Mouse (Mus musculus) left cerebral cortex, adult 11 months (tissue): Measurements from ENCODE around the gene 1810065E05Rik.

Experiments
- DNase-seq: peaks from one replicate; pipeline ENCODE4 v3.0.0; 2022; ENCODE audit warnings: low spot score

Gene 1810065E05Rik

DNA sequence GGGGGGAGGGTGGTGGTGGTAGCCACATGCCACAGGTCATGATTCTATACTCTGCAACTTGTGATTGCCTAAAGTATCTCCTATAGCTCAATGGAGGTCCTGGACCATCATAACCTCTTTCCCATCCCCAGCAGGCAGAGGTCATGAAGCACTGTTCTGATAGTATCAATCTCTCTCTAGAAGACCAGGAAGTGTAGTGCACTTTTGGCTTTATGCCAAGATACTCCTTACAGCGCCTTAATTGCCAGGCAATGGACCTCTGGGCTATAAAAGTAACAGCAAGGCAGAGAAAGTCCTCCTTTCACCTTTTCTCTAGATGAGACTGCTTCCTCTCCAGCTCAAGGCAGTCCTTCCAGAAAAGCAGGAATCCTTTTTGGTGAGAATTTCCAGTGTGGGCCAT, at the start of gene 1810065E05Rik:
Gene 1810065E05Rik, plus strand, starts transcription at position 297 of the 400 bp plus-strand sequence.
- DNase-seq, result no peak

DNA sequence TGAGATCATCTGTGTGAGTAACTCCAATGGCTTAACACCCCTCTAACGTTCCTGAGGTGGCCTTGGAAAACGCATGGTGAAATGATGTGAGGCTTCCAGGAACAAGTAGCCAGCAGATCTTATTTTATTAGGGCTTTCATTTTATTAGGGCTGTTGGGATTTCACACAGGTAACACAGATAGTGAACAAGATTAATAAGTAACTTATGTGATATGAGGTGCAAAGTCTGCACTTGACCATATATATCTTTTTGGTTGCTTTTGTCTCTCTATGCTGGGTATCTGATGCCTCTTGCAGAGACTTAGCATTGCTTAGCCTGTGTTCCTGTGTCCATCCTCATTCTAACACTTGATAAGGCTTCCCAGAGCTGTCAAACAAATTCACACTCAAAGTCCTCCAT, 43.6 kb upstream of the 1810065E05Rik start:
- DNase-seq, result no peak

DNA sequence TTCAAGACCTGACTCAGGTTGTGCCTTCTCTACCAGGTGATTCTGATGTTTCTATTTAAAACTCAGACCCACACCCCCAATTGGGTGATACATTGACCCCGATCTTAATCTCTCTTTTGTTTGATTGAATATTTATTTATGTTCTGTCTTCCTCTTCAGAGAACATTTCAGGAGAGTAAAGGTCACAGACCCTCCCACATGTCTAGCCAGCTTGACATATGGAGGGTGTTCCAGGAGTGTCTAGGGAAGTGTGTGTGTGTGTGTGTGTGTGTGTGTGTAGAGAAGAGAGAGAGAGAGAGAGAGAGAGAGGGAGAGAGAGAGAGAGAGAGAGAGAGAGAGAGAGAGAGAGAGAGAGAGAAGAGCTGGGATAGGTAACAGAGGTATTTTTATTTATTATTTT, 43.2 kb upstream of the 1810065E05Rik start:
- DNase-seq, result no peak

DNA sequence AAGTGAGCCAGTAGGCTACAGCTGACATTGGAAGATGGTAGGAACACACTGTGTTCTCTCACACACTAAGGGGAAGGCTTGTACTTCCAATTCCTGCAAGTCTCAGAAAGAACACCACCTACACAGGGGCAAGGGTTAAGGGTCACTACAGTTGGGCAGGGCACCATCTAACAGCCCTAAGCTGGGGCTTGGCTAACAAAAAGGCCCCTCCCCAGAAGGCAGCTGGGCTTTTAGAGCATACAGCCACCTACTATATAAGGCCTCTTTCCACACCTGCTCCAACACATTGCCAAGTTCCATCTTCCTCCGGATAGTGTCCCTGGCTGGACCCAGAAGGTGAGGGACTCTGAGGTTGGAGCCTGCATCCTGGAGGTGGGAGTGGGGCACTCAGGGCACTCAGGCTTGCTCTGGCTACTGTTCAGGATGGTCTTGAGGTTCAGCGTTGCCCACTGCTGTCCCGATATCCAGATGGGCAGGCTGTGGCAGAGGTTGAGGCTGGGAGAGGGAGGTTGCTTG, 42.1 kb upstream of the 1810065E05Rik start, which contains the start of gene Lypd8:
Gene Lypd8, plus strand, starts transcription at position 281 of the 516 bp plus-strand sequence.
- no peak for DNase-seq

DNA sequence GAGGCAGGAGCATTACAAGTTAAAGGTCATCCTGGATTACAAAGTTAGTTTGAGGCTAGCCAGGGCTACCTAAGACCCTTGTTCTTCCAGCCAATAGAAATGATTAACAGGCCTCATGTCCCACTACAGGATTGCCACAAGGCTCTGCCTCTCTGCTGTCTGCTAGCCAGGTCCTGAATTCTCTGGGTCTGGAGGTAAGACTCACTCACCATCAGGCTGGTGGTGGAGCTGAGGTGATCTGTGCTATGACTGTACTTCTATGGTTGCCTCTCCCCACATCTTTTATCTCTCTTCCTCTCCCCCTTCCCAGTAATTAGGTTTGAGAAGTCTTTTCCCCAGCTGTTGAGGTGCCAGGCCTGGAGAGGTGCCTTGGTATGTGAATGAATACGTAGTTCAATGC, 41.4 kb upstream of the 1810065E05Rik start:
- DNase-seq, result no peak

DNA sequence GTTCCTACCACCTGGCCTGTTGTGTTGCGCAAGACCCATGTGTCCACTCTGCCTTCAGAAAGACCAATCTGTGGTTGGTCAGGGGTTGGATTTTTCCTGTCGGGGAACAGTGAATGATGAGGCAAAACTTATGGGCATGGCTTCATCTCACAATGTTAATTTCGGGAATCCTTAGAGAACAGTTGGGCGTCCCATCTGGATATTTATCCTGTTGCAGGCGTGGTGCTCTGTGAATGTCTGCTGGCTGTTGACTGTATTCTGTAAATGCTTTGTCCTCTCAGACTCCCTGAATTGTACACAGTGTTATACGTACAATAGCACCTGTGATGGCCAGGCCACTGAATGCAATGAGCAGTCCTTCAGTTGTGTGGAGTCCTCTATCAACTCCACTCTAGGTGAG, 38.4 kb upstream of the 1810065E05Rik start:
- no peak for DNase-seq

DNA sequence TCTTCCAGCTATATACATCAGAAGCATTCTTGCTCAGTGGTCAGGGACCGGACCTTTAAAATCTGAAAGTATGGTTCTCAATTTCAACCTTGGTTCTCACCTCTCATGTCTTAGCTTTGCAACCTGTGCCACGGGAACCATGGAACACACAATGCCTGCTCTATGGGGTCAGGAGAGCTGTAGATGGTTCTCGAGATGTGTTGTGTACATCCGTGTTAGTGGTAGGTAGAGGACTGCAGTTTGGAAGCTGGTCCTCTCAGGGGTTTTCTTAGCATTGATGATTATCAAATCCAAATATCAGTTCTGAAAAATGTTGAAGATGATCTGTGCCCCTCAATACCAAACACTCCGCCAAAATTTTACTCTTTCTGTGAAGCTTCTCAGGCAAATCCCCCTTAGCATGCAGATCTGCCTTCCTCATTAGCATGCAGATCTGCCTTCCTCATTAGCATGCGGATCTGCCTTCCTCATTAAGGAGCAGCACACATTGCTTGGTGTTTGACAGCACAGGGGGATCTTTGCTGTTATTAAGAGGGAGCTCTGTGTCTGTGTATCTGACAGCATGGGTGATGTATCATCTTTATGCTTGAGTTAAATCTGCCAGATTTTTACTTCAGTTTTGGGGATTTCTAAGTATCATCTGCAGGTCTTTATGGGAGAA, 20.8 kb upstream of the 1810065E05Rik start:
- no peak for DNase-seq

DNA sequence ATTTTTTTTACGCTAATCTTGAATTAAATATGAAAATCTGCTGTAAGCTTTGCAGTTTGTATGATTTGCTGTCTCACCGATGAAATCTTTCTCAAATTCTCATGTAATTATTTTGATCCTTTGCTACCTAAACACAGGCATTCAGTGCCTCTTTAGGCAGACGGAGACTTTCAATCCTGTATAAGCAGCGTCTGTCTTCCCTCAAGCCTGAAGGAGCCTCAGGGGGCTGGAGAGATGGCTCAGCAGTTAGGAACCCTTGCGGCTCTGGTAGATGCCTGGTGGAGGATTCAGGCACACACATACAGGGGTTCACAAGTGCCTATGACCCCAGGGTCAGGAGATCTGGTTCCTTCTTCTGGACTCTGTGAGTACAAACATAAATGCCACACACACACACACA, 20.3 kb upstream of the 1810065E05Rik start:
- DNase-seq, result no peak

DNA sequence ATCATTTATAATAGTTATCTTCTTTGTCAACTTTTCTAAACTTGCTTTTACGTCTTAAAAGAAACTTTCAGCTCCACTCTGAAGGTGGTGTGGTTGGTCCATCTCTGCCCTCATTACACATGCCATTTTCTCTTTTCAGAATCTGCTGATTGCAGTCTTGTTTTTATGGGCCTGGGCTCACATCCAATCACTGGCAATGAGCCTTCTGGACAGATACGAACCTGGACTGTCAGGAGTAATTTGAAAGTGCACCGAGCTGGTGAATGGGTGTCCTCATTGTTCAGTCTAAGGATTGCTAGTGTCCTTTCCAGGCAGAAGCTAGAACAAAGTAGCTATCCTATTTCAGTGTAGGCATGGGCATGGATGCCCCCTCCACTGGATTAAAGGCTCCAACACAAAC, 12.8 kb upstream of the 1810065E05Rik start:
- DNase-seq, result no peak

DNA sequence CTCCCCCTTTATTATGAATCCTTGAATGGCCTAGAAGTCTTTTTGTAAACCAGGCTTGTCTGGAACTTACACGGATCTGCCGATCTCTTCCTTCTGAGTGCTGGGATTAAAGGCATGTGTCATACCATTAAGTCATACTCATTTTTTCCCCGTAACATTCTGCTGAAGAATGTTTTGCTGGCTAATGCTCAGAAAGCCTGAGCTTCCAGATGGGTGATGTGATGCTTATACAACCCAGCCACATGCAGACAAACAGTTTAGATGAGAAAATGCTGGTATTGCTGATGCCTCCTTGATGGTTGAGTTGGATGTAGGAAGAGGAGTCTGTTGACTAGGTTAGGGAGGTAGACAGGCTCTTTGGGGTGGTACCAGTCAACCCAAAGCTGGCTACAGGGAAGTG, 2.6 kb upstream of the 1810065E05Rik start:
- DNase-seq, result no peak

DNA sequence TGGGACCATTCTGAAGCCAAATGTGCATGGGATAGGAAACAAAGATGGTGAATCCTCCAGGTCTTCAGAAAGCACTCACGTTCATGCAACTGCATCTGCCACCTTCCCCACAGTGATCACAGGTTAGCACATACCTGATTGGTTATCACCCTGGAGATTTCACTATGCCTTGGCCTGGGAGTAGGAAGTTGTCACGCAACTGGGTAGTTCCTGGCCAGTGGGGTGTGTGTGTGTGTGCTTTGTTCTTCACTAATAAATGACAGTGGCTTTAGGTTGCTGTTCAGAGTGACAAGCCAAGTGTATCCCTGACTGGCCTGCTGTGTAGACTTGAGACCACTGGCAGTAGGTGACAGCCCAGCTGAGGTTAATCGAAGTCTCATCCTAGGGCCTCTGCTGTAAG, 11.3 kb downstream of the 1810065E05Rik start, which contains the start of gene Gm12253:
Gene Gm12253, plus strand, starts transcription at position 301 of the 400 bp plus-strand sequence.
- DNase-seq, result no peak

DNA sequence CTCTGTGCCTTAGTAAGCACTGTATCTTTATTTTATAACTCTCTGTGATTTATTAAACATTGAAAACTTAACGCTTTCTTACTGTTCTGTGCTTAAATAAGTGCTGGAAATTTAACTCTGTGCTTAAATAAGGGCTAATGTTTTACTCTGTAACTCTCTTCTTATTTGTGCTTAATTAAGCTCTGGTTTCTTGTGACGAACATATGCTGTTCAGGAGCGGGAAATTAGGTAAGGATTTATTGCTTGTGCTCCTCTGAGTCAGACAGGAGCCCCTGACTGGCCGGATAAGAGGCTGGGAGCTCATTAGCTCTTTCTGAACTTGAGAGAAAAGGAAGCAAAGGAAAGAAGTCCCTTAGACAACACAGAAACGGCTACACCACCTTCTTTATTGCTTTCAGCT, 17.0 kb downstream of the 1810065E05Rik start:
- no peak for DNase-seq

DNA sequence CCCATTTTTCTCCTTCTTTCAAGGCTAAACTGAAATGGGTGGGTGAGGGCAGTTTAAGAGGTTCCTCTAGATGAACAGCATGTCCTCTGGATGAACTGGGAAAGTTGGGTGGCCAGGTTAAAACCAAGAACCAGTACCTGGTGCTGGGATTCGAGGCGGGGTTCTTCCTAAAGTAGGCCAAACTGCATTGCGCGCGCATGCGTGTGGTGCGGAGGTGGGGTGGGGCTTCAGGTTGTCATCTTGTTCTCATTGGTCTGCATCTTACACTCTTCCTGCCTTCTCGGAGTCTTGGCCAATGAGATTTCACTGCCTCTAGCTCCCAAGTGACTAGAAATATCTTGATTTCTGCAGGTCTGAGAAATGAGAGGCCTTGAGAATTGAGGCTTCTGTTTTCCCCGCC, 31.8 kb downstream of the 1810065E05Rik start, which contains the start of gene Lypd9:
Gene Lypd9, minus strand, starts transcription at position 165 of the 400 bp plus-strand sequence.
- no peak for DNase-seq

DNA sequence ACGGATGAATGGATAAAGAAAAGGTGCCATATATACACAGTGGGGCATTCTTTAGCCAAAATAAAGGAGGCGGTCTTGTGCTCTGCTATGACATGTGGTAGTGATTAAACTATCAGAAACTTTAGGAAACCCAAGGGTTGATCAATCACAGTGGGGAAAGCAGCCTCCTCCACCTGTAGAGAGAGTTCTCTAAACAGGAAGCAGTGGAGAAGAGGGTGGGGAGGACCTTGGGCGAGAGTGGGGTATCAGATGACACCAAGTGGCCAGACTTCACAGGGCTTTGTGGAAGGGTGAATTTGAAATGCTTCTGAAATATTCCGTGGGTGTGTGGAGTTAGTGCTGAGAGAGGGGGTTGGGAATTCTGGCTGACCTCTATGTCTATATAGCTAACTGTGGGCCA, 32.7 kb downstream of the 1810065E05Rik start:
- DNase-seq, result no peak

DNA sequence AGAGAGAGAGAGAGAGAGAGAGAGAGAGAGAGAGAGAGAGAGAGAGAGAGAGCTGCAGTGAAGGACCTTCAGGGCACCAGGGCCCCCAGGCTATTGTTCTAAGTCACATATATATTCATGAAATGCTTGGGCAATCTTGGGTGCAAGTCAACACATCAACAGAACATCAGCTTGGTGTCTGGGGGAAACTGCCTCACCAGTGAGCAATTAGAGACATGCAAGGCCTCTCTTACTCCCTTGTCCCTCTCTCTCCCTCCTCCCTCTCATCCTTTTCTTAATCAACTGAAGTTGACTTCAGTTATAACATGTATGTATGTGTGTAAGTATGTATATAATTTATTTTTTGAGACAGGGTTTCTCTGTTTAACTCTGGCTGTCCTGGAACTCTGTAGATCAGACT, 41.3 kb downstream of the 1810065E05Rik start, which contains the start of gene Olfr30:
Gene Olfr30, minus strand, starts transcription at position 101 of the 400 bp plus-strand sequence.
- DNase-seq, result no peak
